7 mouse cellular contexts compared by ENCODE assay signal in genomic region chr1:35879388-35880093, GRCm38 (mm10).
DNase-seq lines count a peak whose midpoint lies in the region; ATAC-seq and TF ChIP-seq lines count a peak whose summit lies in the region.

No protein-coding gene starts in this region.

- H3K4me1 ChIP-seq in cortical plate, adult 2 months (ENCODE audit: control insufficient read depth, insufficient read depth, low read length): peaks cover 10% of the 10 kb centered on the region
- peaks cover 30% of the 10 kb centered on the region for H3K4me1 ChIP-seq in heart, embryonic 12.5 days (replicated peaks)
- no peaks in the 10 kb centered on the region for H3K4me1 ChIP-seq in liver, embryonic 12.5 days

- 0 out of 2 replicates have a peak, but pooled peaks have one; percentile 2 for TF ChIP-seq CTCF in cortical plate, adult 2 months (IDR thresholded peaks at IDR 0.05; ENCODE audit: extremely low read depth, insufficient read depth, low read length)
- peak; percentile 24 for TF ChIP-seq CTCF in left cerebral cortex, adult 2 months (IDR thresholded peaks at IDR 0.05)

- peak overlapping the region; percentile 45 for H3K4me2 ChIP-seq in heart, embryonic 12.5 days
- peak overlapping the region; percentile 53 for H3K4me2 ChIP-seq in myocyte (ENCODE audit: low read depth)
- no peak overlapping the region for H3K4me2 ChIP-seq in liver, embryonic 12.5 days

- H3K4me3 ChIP-seq in cortical plate, adult 2 months (ENCODE audit: insufficient read depth, low read length): 0 out of 2 replicates have a peak overlapping the region, but pooled peaks have one; percentile 1
- no peak overlapping the region for H3K4me3 ChIP-seq in heart, embryonic 12.5 days
- H3K4me3 ChIP-seq in left cerebral cortex, adult 2 months: no peak overlapping the region
- H3K4me3 ChIP-seq in myocyte: no peak overlapping the region
- no peak overlapping the region for H3K4me3 ChIP-seq in liver, embryonic 12.5 days

- peak; percentile 74 for ATAC-seq in heart, embryonic 12.5 days (ENCODE audit: insufficient number of reproducible peaks, low FRiP score)
- no peak for ATAC-seq in liver, embryonic 12.5 days

- intact Hi-C loops in left cerebral cortex, adult 2 months (cut with DNase I): loop anchor here (1.0 to 5.0 kb wide), 3 partner anchors 55 to 188 kb away; partner anchors contain the start of gene Hs6st1

- H3ac ChIP-seq in myocyte (ENCODE audit: control insufficient read depth, insufficient read length): no peak overlapping the region

- no peaks in the 10 kb centered on the region for H3K9me3 ChIP-seq in heart, embryonic 12.5 days (replicated peaks)
- H3K9me3 ChIP-seq in liver, embryonic 12.5 days (replicated peaks): no peaks in the 10 kb centered on the region

- H3K36me3 ChIP-seq in heart, embryonic 12.5 days: no peaks in the 10 kb centered on the region
- no peaks in the 10 kb centered on the region for H3K36me3 ChIP-seq in myocyte (ENCODE audit: control insufficient read depth, insufficient read depth)
- no peaks in the 10 kb centered on the region for H3K36me3 ChIP-seq in liver, embryonic 12.5 days

- no peaks in the 10 kb centered on the region for H3K27me3 ChIP-seq in heart, embryonic 12.5 days (replicated peaks)
- no peaks in the 10 kb centered on the region for H3K27me3 ChIP-seq in myocyte (ENCODE audit: control insufficient read depth, insufficient read depth, insufficient read length)
- H3K27me3 ChIP-seq in liver, embryonic 12.5 days (replicated peaks): no peaks in the 10 kb centered on the region

- TF ChIP-seq POLR2A in cortical plate, adult 2 months (IDR thresholded peaks at IDR 0.05; ENCODE audit: extremely low read depth, insufficient read depth, low read length): no peak; the same call in 1 of the 2 replicates
- no peak for TF ChIP-seq POLR2A in myocyte (IDR thresholded peaks at IDR 0.05; ENCODE audit: insufficient read length, low read depth)

- WGBS in heart, embryonic 12.5 days: 26% methylated on average over 11 of the region's 11 CpGs
- WGBS in liver, embryonic 12.5 days (ENCODE audit: insufficient replicate concordance): 58% methylated on average over 11 of the region's 11 CpGs

- H3K79me2 ChIP-seq in myocyte (ENCODE audit: control insufficient read depth, insufficient read depth): no peaks in the 10 kb centered on the region

- H3K27ac ChIP-seq in cortical plate, adult 2 months (ENCODE audit: insufficient read depth, low read length): peak overlapping the region; percentile 21
- H3K27ac ChIP-seq in heart, embryonic 12.5 days (ENCODE audit: poor library complexity, severe bottlenecking): peak overlapping the region; percentile 59
- peak overlapping the region; percentile 72 for H3K27ac ChIP-seq in left cerebral cortex, adult 2 months
- H3K27ac ChIP-seq in liver, embryonic 12.5 days: no peak overlapping the region

- no peak overlapping the region; the same call in 1 of the 2 replicates for H3K9ac ChIP-seq in heart, embryonic 12.5 days
- no peak overlapping the region for H3K9ac ChIP-seq in liver, embryonic 12.5 days

- DNase-seq in cerebellum, adult 11 months: peak; percentile 47
- peak; percentile 70 to 74 for DNase-seq in left cerebral cortex, adult 2 months (ENCODE audit: extremely low spot score in 1 of 2, low spot score in 2 of 2)
- no peak for DNase-seq in urinary bladder, postnatal 25 days (ENCODE audit: low spot score)

TF ChIP-seq in myocyte, 11 proteins besides CTCF, POLR2A, EP300 and RAD21:
- TF ChIP-seq TCF3 (IDR thresholded peaks at IDR 0.05; ENCODE audit: insufficient read length, low read depth): no peak
- peak in 2 of 3 experiments; percentile 52 to 79 for TF ChIP-seq MYOG (IDR thresholded peaks at IDR 0.05; ENCODE audit: control insufficient read depth in 1 of 3, insufficient read depth in 1 of 3, insufficient read length in 2 of 3, low read depth in 2 of 3)
- TF ChIP-seq MYOD1 (IDR thresholded peaks at IDR 0.05; ENCODE audit: control insufficient read depth in 1 of 3, insufficient read length in 2 of 3, low read depth in 2 of 3): peak; percentile 17 to 74 (median 35)
- TF ChIP-seq POLR2AphosphoS2 (IDR thresholded peaks at IDR 0.05; ENCODE audit: insufficient read length, low read depth): no peak
- no peak for TF ChIP-seq USF1 (IDR thresholded peaks at IDR 0.05; ENCODE audit: low read depth)
- TF ChIP-seq TCF12 (IDR thresholded peaks at IDR 0.05; ENCODE audit: insufficient read depth, poor library complexity, severe bottlenecking): peak; percentile 4
- TF ChIP-seq MAX (IDR thresholded peaks at IDR 0.05; ENCODE audit: low read depth): no peak
- no peak for TF ChIP-seq REST (IDR thresholded peaks at IDR 0.05; ENCODE audit: insufficient read depth, insufficient read length)
- no peak for TF ChIP-seq SRF (IDR thresholded peaks at IDR 0.05; ENCODE audit: control insufficient read depth, insufficient read length, low read depth)
TF ChIP-seq in myocyte: peak in this region for 3.
